Mouse (Mus musculus): ENCODE measurements around the gene Ptbp2. TPM values are rescaled to one million over a fixed set of nuclear protein-coding genes. Genes with fewer than 3 reads are reported as not detected.

Gene Ptbp2
- 24.0 TPM for polyA plus RNA-seq (2017; shearing (Covaris generic))

DNA sequence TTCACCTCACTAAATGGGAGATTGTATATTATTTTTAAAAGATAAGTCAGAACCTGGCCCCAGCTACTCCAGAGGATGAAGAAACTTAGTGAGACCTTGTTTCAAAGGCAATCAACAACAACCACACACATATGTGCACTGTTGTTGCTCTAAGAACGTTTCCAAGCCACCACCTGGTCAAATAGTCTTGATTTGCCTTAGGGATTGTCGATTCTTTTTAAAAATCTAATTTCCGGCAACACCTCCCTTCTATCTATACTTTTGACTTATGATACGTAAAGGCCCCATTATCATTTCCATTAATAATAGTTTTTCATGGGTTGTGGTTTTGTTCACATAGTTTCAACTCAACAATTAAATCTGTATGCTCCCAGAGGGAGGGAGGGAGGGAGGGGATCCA, at the start of gene Ptbp2:
TSS of gene Ptbp2 (minus strand) at position 101 of the 400 bp plus-strand sequence.

